In the genomic region with DNA sequence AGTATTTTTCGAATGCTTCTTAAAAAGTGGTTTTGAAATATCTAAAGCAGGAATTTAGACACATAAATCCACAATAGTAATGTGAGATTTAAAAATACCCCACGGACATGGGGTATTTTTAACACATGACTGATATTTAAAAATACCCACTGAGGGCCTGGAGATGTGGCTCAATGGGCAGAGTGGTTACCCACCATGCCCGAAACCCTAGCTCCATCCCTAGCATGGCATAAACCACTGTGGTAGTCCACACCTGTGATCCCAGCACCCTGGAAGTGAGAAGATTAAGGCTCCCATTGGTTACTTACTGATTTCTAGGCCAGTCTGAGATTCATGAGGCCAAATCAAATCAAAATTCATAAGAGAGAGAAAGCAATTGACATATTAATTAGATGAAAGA, we compare ENCODE assay signal across 22 mouse cellular contexts. TPM values are rescaled to one million over a fixed set of nuclear protein-coding genes. Genes with fewer than 3 reads are reported as not detected.
DNase-seq lines count a peak whose midpoint lies in the region; ATAC-seq and TF ChIP-seq lines count a peak whose summit lies in the region.
"Had no signal": no experiment of that assay in that cellular context is flagged by ENCODE, and none has a peak within 500 bp of the region (broad histone marks: within the 10 kb centered on the region; RNA-seq: fewer than 3 reads in every experiment).

No protein-coding gene starts in this region.

- H3K36me3 ChIP-seq in heart, adult 2 months (ENCODE audit: control insufficient read depth, insufficient read depth, low read length): no peaks in the 10 kb centered on the region
- H3K36me3 ChIP-seq in heart, embryonic 13.5 days: no peaks in the 10 kb centered on the region
- H3K36me3 ChIP-seq in heart, postnatal 0 days (replicated peaks; ENCODE audit: control insufficient read depth, insufficient read depth, low read length): no peaks in the 10 kb centered on the region
- H3K36me3 ChIP-seq in MEL (ENCODE audit: control insufficient read depth in 1 of 2, insufficient read depth in 2 of 2, low read length in 2 of 2): peaks cover 0 to 7% of the 10 kb centered on the region in 2 experiments; a peak in 1 of 4 replicates
- H3K36me3 ChIP-seq: embryonic facial prominence, embryonic 10.5 days; hindbrain, embryonic 13.5 days had no signal

- no peak overlapping the region for H3K9ac ChIP-seq in heart, adult 2 months (ENCODE audit: low read depth, low read length)
- H3K9ac ChIP-seq in heart, embryonic 13.5 days: no peak overlapping the region
- no peak overlapping the region for H3K9ac ChIP-seq in heart, postnatal 0 days (replicated peaks; ENCODE audit: low read depth, low read length)
- no peak overlapping the region for H3K9ac ChIP-seq in MEL (ENCODE audit: control insufficient read depth, low read depth, low read length, poor library complexity, severe bottlenecking)
- H3K9ac ChIP-seq: forebrain, embryonic 13.5 days; forebrain, postnatal 0 days; hindbrain, embryonic 13.5 days had no signal

- H3K4me2 ChIP-seq in heart, embryonic 13.5 days: no peak overlapping the region
- H3K4me2 ChIP-seq in heart, postnatal 0 days (ENCODE audit: low read depth, low read length): no peak overlapping the region
- H3K4me2 ChIP-seq: forebrain, embryonic 13.5 days; hindbrain, embryonic 13.5 days had no signal

- ATAC-seq in heart, embryonic 13.5 days (ENCODE audit: extremely low read depth, insufficient number of reproducible peaks, low FRiP score, low TSS enrichment): no peak
- ATAC-seq in heart, postnatal 0 days (ENCODE audit: insufficient read depth, low read depth): peak; percentile 11; the same call in 1 of the 2 replicates
- ATAC-seq: forebrain, embryonic 13.5 days; forebrain, postnatal 0 days; hindbrain, postnatal 0 days had no signal

- peak overlapping the region; percentile 92 for H3K27ac ChIP-seq in heart, adult 2 months
- peak overlapping the region; percentile 98 for H3K27ac ChIP-seq in heart, embryonic 13.5 days (replicated peaks)
- peak overlapping the region; percentile 96 for H3K27ac ChIP-seq in heart, postnatal 0 days (ENCODE audit: low read depth)
- H3K27ac ChIP-seq in MEL (ENCODE audit: control insufficient read depth, low read depth, low read length): no peak overlapping the region
- H3K27ac ChIP-seq: embryonic facial prominence, embryonic 10.5 days; forebrain, embryonic 13.5 days; hindbrain, embryonic 13.5 days; hindbrain, postnatal 0 days had no signal

- H3K4me3 ChIP-seq in heart, adult 2 months: no peak overlapping the region
- no peak overlapping the region for H3K4me3 ChIP-seq in heart, embryonic 13.5 days
- no peak overlapping the region for H3K4me3 ChIP-seq in heart, postnatal 0 days (ENCODE audit: low read depth, low read length)
- H3K4me3 ChIP-seq in MEL (ENCODE audit: control insufficient read depth in 1 of 2, insufficient read depth in 1 of 2, low read depth in 2 of 2, low read length in 2 of 2): no peak overlapping the region; a peak in 1 of 4 replicates
- H3K4me3 ChIP-seq: embryonic facial prominence, embryonic 10.5 days; forebrain, embryonic 13.5 days; hindbrain, embryonic 13.5 days had no signal

- no peaks in the 10 kb centered on the region for H3K27me3 ChIP-seq in heart, adult 2 months (ENCODE audit: control insufficient read depth, insufficient read depth, low read length)
- H3K27me3 ChIP-seq in heart, embryonic 13.5 days (replicated peaks): no peaks in the 10 kb centered on the region
- no peaks in the 10 kb centered on the region for H3K27me3 ChIP-seq in heart, postnatal 0 days (ENCODE audit: control insufficient read depth, insufficient read depth, low read length)
- H3K27me3 ChIP-seq in MEL (ENCODE audit: control insufficient read depth in 1 of 2, insufficient read depth in 2 of 2, low read length in 2 of 2): no peaks in the 10 kb centered on the region
- H3K27me3 ChIP-seq: CH12.LX had no signal

- no peak for TF ChIP-seq POLR2A in heart, adult 2 months (IDR thresholded peaks at IDR 0.05; ENCODE audit: insufficient read depth, low read depth, low read length)
- TF ChIP-seq POLR2A in MEL (IDR thresholded peaks at IDR 0.05; ENCODE audit: control insufficient read depth in 1 of 2, insufficient read depth in 1 of 2, low read depth in 1 of 2, low read length in 2 of 2, poor library complexity in 1 of 2): no peak

- no peaks in the 10 kb centered on the region for H3K79me2 ChIP-seq in heart, adult 2 months (replicated peaks; ENCODE audit: control insufficient read depth, insufficient read depth, low read length)
- H3K79me2 ChIP-seq in MEL (ENCODE audit: control insufficient read depth, insufficient read depth, low read length, poor library complexity): no peaks in the 10 kb centered on the region

- TF ChIP-seq EP300 in heart, adult 2 months (IDR thresholded peaks at IDR 0.05; ENCODE audit: insufficient read depth, low read depth, low read length): no peak
- TF ChIP-seq EP300 in heart, postnatal 0 days (IDR thresholded peaks at IDR 0.05; ENCODE audit: low read depth): no peak
- no peak for TF ChIP-seq EP300 in MEL (IDR thresholded peaks at IDR 0.05; ENCODE audit: low read depth in 1 of 2, low read length in 2 of 2)

- 0 out of 2 replicates have a peak, but pooled peaks cover 3% of the 10 kb centered on the region for H3K9me3 ChIP-seq in heart, embryonic 13.5 days
- peaks cover 3% of the 10 kb centered on the region; the same call in 1 of the 2 replicates for H3K9me3 ChIP-seq in heart, postnatal 0 days (replicated peaks; ENCODE audit: control insufficient read depth, low read length)
- H3K9me3 ChIP-seq in MEL (replicated peaks; ENCODE audit: insufficient read depth, low read length): no peaks in the 10 kb centered on the region
- H3K9me3 ChIP-seq: hindbrain, embryonic 13.5 days had no signal

- 65% methylated on average over 3 of the region's 3 CpGs for WGBS in heart, adult 2 months
- whole genome bisulfite sequencing in heart, embryonic 13.5 days: 56% methylated on average over 3 of the region's 3 CpGs
- WGBS in heart, postnatal 0 days: 41% methylated on average over 3 of the region's 3 CpGs

- peaks cover 3% of the 10 kb centered on the region; the same call in 1 of the 2 replicates for H3K4me1 ChIP-seq in heart, adult 2 months (ENCODE audit: control insufficient read depth, insufficient read depth, low read length)
- peaks cover 49% of the 10 kb centered on the region for H3K4me1 ChIP-seq in heart, embryonic 13.5 days
- peaks cover 17% of the 10 kb centered on the region for H3K4me1 ChIP-seq in heart, postnatal 0 days (ENCODE audit: control insufficient read depth, insufficient read depth)
- H3K4me1 ChIP-seq in MEL (ENCODE audit: control insufficient read depth in 1 of 2, insufficient read depth in 2 of 2, low read length in 2 of 2): peaks cover 4 to 6% of the 10 kb centered on the region in 2 experiments; a peak in 3 of 4 replicates

- TF ChIP-seq CTCF in heart, adult 2 months (IDR thresholded peaks at IDR 0.05): no peak
- no peak for TF ChIP-seq CTCF in heart, postnatal 0 days (IDR thresholded peaks at IDR 0.05; ENCODE audit: low read depth)
- TF ChIP-seq CTCF in MEL (IDR thresholded peaks at IDR 0.05 in 2 of 3, conservative IDR thresholded peaks at IDR 0.05 in 1 of 3; ENCODE audit: control insufficient read depth in 1 of 3, insufficient read depth in 1 of 3, low read depth in 2 of 3, low read length in 3 of 3, poor library complexity in 1 of 3, severe bottlenecking in 1 of 3): no peak

- intact Hi-C loops in heart, adult 2 months (cut with DNase I): loop anchor here (5.0 kb wide), 1 partner anchor 50 kb away; no protein-coding TSS in a partner anchor

- no peak for DNase-seq in heart, adult 2 months
- DNase-seq in heart, adult 18-20 months: no peak
- no peak for DNase-seq in heart, adult 8-10 months (ENCODE audit: low spot score)
- no peak for DNase-seq in heart, postnatal 0 days (ENCODE audit: low spot score)
- no peak for DNase-seq in heart, adult 11 months
- peak; percentile 12 for DNase-seq in MEL (ENCODE audit: low read depth, low spot score)
- no peak for DNase-seq in embryo, embryonic 9.5 days (ENCODE audit: extremely low spot score)
- DNase-seq: cerebellum, adult 18-20 months; cerebellum, adult 9-11 months; cerebellum, postnatal 36 days; forebrain, postnatal 0 days; kidney, adult 11 months had no signal

- no peak for TF ChIP-seq RAD21 in MEL (IDR thresholded peaks at IDR 0.05; ENCODE audit: low read depth, low read length)

TF ChIP-seq in MEL, 35 proteins besides CTCF, POLR2A, EP300 and RAD21:
- TF ChIP-seq ETS1 (IDR thresholded peaks at IDR 0.05; ENCODE audit: low read depth, low read length): no peak
- TF ChIP-seq ZNF384 (IDR thresholded peaks at IDR 0.05; ENCODE audit: low read depth, low read length): 0 out of 2 replicates have a peak, but pooled peaks have one; percentile 11

RNA-seq across cellular contexts. Expression of a gene that starts 2.0 kb away (rescaled TPM):
- total RNA-seq in heart, adult 2 months (2021): under 1 TPM in 1 of 2 experiments, not detected in 1; 0.07 TPM
- polyA plus RNA-seq in heart, adult 2 months (2012; rRNA removed): not detected in 2 replicates
- total RNA-seq in heart, adult 18-20 months (2021): not detected
- polyA plus RNA-seq in heart, embryonic 13.5 days (2015; fragmentation: Nextera tagmentation; extraction: Ambion mirVana): 0.19 and 0.34 TPM in 2 replicates
- total RNA-seq in heart, adult 8-10 months (2022): under 1 TPM in 1 of 4 experiments, not detected in 3; 0.09 TPM
- 0.70 TPM in 1 of 2 replicates, not detected in the other for total RNA-seq in heart, postnatal 0 days (2014; rRNA removed; ENCODE audit: low replicate concordance)
- 0.04 and 0.05 TPM in 2 replicates for polyA plus RNA-seq in heart, postnatal 0 days (2015; fragmentation: Nextera tagmentation; extraction: Ambion mirVana)
- not detected in 2 replicates for total RNA-seq in MEL (2012; rRNA removed)
- under 1 TPM in 1 of 2 experiments, not detected in 1; 0.03 TPM for polyA plus RNA-seq in MEL (2012; ENCODE audit: insufficient read depth in 1 of 2, insufficient read length in 2 of 2, low read depth in 1 of 2, low replicate concordance in 2 of 2, missing spikeins in 1 of 2)
- total RNA-seq: forebrain, postnatal 0 days; gastrocnemius, adult 18-20 months; gastrocnemius, postnatal 36 days; hematopoietic stem cell, adult 5-6 weeks had no signal
- polyA plus RNA-seq: embryonic facial prominence, embryonic 10.5 days; forebrain, embryonic 13.5 days; hindbrain, embryonic 13.5 days; kidney, embryonic 14.5 days had no signal

RNA-seq across cellular contexts. Expression of a gene that starts 57.6 kb away (rescaled TPM):
- 1 to 10 TPM; 1.8 to 2.0 TPM for total RNA-seq in heart, adult 2 months (2021)
- 2.5 and 4.8 TPM in 2 replicates for polyA plus RNA-seq in heart, adult 2 months (2012; rRNA removed)
- 1 to 10 TPM; 2.1 to 2.4 TPM for total RNA-seq in heart, adult 18-20 months (2021)
- polyA plus RNA-seq in heart, embryonic 13.5 days (2015; fragmentation: Nextera tagmentation; extraction: Ambion mirVana): 1.4 and 1.6 TPM in 2 replicates
- total RNA-seq in heart, adult 8-10 months (2022): 1 to 10 TPM; 1.7 to 2.3 (median 1.9) TPM
- total RNA-seq in heart, postnatal 0 days (2014; rRNA removed; ENCODE audit: low replicate concordance): 7.3 and 10.6 TPM in 2 replicates
- 0.48 and 0.59 TPM in 2 replicates for polyA plus RNA-seq in heart, postnatal 0 days (2015; fragmentation: Nextera tagmentation; extraction: Ambion mirVana)
- total RNA-seq in MEL (2012; rRNA removed): 0.04 TPM in 1 of 2 replicates, not detected in the other
- polyA plus RNA-seq in MEL (2012; ENCODE audit: insufficient read depth in 1 of 2, insufficient read length in 2 of 2, low read depth in 1 of 2, low replicate concordance in 2 of 2, missing spikeins in 1 of 2): under 1 TPM in 1 of 2 experiments, not detected in 1; 0.15 TPM
